Mouse (Mus musculus): ENCODE measurements around the gene Klhl22.

Gene Klhl22

GRCm38 (mm10) chr16:17758902-17759301, 516 bp upstream of the Klhl22 start:
- DNase-seq: no peak

DNA sequence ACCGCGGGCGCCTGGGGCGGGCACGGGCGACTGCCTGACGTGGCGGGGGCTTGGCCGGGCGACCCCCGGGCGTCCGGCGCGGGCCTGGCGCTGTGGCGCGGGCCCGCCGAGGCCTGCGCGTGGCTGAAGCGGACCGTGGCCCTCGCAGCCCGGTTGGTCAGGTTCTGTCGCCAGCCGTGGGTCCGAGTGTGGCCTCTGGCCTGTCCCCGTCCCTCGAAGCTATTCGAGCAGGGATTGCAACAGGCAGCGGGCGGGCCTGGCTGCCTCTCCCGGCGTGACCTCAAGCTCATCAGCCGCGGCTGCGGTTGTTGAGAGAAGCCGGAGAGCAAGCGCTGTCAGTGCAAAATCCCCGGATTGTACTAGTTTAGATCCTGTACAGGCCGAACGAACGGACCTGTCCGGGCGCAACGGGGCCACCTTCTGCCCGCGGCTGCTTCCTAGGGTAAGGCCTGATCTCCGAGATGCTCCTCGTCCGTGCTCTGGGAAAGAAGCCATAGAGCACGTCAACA, 449 bp downstream of the Klhl22 start:
- DNase-seq: peak; percentile 54

DNA sequence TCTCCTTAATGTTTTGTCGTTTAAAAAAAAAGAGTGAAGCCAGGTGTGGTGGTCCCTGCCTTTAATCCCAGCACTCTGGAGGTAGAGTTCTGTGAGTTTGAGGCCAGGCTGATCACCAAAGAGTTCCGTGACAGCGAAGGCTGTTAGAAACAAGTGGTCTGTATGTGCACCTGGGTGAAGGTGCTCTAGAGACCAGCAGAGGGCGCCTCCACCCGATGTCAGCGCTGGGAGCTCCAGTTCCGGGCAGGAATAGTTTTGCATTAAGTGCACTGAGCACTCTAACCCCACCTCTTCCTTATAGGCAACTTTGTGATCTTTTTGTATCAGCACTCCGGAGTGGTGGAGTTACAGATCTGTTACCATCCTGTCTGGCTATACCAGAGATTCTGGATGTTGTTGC, 1.2 kb downstream of the Klhl22 start:
- peak; percentile 30 for DNase-seq

DNA sequence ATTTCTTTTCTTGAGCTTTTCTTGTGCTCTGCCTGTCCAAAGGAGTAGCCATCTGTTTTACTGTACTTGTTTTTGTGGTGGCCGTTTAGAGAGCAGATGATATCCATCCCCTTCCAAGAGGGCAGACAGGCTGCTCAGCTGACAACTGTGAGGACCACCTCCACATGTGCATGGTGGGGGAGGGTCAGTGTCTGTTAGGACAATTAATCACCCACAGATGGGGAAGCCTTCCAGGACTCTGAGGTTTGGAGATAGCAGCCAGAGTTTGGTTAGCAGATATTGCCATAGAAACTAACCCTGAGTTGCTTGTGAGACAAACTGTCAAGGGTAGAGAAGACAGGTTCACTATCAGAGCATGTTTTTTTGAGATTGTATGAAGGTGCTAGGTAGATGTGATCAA, 1.7 kb downstream of the Klhl22 start:
- DNase-seq: no peak

DNA sequence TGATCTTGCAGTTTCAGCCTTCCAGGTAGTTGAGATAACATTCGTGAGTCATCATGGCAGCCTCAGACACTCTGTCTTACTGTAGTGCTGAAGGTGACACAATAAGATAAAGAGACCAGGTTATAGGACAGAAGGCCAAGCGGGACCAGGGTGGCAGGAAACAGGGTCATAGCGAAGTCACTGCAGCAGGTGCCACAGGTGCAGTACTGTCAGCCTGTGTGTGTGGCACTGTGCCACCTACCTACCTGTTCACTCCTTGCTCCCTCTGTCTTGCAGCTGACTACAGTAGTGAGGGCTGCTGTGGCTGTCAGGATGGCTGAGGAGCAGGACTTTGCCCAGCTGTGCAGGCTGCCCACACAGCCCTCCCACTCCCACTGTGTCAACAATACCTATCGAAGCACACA, 4.7 kb downstream of the Klhl22 start:
- DNase-seq: no peak

GRCm38 (mm10) chr16:17768834-17769233, 9.4 kb downstream of the Klhl22 start:
- DNase-seq: peak; percentile 59

GRCm38 (mm10) chr16:17771117-17771865, 11.9 kb downstream of the Klhl22 start:
- no peak for DNase-seq

DNA sequence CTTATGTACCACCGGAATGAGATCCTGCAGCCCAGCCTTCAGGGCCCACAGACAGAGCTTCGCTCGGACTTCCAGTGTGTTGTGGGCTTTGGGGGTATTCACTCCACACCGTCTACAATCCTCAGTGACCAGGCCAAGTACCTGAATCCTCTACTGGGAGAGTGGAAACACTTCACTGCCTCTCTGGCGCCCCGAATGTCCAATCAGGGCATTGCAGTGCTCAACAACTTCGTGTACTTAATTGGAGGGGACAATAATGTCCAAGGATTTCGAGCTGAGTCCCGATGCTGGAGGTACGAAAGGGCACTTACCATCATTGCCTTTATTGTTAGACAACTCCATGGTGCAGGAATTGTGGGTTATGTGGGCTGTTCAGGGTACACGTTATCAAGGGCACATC, 17.4 kb downstream of the Klhl22 start:
- no peak for DNase-seq

DNA sequence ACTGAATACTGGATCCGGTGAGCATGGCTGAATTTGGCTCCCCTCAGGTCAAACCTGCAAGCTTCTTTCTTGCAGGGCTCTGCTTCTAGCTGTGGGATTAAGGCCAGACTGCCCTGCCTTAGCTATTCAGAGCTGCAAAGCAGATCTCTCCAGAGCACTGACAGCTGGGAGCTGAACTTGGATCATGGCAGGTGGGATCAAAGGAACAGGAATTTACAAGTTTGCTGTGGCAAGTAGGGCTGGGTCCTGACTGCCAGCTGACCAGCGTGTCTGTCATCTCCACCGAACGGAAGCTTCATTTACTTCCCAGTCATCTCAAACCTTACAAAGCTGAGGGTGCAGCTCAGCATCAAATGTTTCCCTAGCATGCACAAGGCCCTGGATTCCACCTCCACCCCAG, 18.8 kb downstream of the Klhl22 start:
- DNase-seq: no peak

DNA sequence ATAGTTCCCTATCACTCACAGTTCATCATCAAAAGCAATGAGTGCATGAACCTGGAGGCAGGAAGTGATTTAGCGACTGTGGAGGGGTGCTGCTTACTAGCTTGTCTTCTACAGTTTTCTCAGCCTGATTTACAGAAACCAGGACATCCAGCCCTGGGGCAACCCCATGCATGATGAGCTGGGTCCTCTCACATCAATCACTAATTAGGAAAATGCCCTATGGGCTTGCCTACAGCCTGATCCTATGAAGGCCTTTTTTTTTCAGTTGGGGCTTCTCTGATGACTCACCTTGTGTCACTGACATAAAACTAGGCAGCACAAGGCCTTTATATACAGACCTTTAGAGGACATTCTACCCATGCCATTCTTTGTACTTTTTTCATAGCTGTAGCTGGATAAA, 20.3 kb downstream of the Klhl22 start:
- no peak for DNase-seq

DNA sequence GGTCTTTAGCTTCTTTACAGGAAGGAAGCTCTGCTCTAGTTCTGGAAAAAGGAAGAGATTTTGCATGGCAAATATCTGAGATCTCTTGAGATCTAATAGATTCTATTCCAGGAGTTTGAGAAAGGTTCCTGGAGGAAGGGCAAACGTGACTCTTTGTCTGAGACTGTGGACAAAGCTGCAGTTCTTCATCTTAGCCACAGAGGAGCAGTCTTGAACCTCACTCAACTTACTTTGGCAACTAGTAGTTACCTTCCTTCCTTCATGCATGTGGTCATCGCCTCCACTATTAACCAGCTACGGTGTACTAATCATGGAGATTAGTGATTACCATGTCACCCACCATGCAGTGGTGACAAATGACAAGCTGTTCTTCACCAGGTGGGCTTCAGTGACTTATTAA, 25.9 kb downstream of the Klhl22 start:
- DNase-seq: no peak

GRCm38 (mm10) chr16:17792728-17793127, 33.3 kb downstream of the Klhl22 start:
- DNase-seq: no peak

DNA sequence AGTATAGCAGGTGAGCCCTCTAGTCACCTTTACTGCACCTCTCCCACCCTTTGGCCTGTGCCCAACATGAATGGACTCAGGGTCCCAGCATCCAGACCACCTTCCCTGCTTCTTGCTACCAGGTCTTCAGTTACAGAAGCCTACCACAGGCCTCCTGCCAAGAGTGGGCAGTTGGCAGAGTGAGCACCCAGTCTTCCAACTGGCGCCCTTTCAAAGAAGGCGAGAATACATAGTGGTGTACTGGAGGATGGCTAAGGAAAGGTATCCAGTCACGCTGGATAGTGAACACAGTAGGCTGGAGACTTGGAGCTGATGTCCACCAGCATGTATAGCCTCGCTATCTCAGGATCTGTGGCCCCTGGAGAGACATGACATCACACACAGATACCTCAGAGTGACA, 34.6 kb downstream of the Klhl22 start:
- no peak for DNase-seq

GRCm38 (mm10) chr16:17795643-17796042, 36.2 kb downstream of the Klhl22 start:
- no peak for DNase-seq

GRCm38 (mm10) chr16:17796519-17796918, 37.1 kb downstream of the Klhl22 start:
- no peak for DNase-seq

DNA sequence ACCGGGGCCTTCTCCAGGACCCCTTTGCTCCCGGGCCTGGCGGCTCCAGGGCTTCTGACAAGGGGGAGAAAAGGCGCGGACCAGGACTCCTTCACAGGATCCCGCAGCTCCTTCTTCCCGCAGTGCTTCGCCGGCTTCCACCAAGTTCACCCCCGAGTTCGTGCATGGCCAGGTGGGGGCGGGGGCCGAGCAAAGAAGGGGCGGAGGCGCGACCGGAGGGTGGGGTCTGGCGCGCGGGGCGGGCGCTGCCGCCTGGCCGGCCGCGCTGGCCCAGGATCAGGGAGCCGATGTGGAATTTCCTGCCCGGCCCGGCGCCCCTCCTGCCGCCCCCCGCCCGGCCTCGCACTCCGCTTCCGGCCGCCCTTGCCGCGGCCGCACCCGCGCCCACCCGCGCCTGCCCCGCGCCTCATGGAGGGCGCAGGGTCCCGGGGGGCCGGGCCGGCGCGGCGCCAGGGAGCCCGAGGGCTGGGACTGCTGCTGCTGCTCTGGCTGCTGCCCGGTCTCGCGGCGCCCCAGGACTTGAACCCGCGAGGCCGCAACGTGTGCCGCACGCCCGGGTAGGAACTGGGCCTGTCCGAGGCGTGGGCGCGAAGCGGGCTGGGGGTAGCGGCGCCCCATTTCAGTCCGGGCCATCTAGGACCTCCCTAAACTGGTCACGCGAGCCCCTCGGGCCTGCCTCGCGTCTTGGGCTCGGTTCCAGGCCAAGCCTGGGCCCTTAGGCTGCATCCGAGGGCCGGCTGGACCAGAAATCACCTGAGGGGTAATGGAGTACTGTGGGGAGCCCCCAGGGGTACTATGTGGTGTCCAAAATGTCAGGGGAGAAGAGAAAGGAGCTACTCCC, 37.8 kb downstream of the Klhl22 start, which contains the start of gene Scarf2:
TSS of gene Scarf2 (plus strand) at position 312 of the 841 bp plus-strand sequence.
- no peak for DNase-seq

GRCm38 (mm10) chr16:17797812-17798311, 38.4 kb downstream of the Klhl22 start:
- no peak for DNase-seq

GRCm38 (mm10) chr16:17798321-17799180, 39.1 kb downstream of the Klhl22 start:
- no peak for DNase-seq

DNA sequence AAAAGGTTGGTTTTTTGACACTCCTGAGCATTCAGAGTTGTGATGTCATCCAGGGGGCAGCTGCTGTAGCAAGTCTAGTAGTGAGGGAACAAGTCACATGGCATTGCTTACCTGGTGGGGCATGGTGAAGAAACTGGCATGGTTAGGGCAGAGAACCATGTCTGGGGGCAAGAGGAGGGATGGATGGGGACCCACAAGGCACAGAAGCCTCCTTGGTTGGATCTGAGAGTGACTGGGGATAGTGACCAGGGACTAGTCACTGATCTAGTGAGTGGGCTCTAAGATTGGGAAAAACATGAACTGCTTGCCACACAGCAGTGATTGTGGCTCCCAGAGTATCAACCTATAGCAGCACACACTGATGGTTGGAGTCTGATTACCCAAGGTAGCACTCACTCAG, 40.2 kb downstream of the Klhl22 start:
- DNase-seq: no peak

DNA sequence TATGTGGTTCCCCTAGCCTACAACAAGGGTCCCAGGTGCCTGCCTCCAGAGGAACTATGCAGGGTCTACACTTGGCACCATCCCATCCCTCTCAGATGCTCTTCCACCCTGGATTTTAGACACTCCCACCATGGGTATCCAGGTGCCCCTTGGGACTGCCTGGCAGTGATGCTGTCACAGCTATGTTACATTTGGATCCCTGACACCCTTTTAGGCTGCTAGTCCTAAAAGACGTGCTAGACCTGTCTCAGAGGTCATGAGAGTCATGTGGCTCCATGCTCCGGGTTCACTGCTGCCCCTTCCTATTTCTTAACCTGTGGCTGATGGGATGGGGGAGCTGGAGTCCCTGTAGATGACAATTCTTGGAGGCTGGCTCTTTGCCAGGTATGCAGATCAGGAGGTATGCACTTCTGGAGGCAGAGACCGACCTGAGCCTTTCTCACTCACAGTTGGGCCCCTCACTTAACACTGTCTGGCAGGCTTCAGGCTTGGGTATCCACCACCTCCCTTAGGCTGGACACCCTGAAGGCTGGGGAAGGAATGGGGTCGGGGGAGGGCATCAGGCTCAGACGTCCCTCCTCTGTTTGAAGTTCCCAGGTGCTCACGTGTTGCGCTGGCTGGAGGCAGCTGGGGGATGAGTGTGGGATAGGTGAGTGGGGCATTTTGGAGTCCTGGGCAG, 42.5 kb downstream of the Klhl22 start:
- DNase-seq: no peak

DNA sequence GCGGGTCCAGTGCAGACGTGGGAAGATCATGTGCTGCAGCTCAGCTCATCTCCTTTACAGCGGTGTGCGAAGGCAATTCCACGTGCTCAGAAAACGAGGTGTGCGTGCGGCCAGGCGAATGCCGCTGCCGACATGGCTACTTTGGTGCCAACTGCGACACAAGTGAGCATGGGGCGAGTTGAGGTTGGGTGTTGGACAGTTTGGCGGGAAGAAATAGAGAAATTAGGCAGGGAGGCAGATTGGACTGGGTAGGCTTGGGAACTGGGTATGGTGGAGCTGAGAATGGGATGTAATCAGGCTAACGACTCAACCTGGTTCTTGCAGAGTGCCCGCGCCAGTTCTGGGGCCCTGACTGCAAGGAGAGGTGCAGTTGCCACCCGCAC, 43.0 kb downstream of the Klhl22 start:
- no peak for DNase-seq

Data from cerebellum, adult 11 months (tissue).